Mouse (Mus musculus): ENCODE measurements around the gene Mrps6.
"Not testable (repeated sequence)": the region's sequence is repeated elsewhere in the genome, so short reads cannot be mapped to it uniquely, and the experiment has no call there.

The Mrps6 gene

DNA sequence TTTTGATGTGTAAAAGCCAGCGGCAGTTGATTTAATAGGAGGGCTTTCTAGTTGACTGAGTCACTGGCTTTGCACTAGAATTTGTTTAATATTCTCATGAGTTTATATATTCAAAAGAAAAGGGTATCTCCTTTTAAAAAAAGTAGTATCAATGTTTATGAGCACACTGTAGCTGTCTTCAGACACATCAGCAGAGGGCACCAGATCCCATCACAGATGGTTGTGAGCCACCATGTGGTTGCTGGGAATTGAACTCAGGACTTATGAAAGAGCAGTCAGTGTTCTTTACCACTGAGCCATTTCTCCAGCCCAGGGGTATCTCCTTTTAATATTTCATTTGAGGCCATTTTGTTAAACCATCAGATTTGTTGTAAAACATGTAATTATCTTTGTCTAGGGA is 4.8 kb downstream of the Mrps6 start:
- DNase-seq (ENCODE audit: low spot score) = no peak

- no peak for DNase-seq (ENCODE audit: low spot score)
These were observed 6.7 kb downstream of the Mrps6 start for GRCm38 (mm10) chr16:92064801-92065200.

DNA sequence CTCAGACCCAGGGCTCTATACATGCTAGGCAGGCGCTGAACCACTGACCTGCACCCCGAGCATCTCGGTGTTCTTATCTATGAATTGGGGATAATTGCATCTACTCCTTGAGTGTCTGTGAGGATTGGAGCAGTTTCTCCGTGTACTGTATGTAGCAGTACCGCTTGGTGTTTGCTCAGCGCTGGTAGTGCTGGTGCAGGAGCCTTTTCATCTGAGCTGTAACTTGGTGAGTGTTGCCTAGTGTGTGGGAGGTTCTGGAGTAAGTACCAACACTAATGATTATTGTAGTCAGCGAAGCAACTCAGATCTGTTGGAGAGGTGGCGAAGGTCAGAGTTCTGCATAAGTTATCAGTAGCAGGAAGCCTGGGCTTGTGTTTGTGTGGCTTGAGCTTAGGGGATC is 12.3 kb downstream of the Mrps6 start:
- DNase-seq (ENCODE audit: low spot score) = no peak

DNA sequence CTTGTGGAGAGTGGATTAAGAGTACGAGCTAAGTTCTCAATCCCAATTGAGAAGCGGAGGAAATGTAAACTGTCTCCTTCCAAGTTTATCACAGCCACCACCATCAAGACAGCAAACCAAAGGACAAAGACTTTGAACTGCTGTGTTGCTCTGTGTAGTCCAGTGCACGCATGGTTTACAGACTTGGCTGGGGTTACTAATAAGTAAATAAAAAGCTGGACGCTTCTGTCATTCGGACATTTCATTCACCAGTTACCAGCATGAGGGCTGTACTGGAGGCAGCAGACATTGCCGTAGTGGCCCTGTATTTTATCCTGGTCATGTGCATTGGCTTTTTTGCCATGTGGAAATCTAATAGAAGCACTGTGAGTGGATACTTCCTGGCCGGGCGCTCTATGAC is 18.7 kb downstream of the Mrps6 start:
- no peak for DNase-seq (ENCODE audit: low spot score)

DNA sequence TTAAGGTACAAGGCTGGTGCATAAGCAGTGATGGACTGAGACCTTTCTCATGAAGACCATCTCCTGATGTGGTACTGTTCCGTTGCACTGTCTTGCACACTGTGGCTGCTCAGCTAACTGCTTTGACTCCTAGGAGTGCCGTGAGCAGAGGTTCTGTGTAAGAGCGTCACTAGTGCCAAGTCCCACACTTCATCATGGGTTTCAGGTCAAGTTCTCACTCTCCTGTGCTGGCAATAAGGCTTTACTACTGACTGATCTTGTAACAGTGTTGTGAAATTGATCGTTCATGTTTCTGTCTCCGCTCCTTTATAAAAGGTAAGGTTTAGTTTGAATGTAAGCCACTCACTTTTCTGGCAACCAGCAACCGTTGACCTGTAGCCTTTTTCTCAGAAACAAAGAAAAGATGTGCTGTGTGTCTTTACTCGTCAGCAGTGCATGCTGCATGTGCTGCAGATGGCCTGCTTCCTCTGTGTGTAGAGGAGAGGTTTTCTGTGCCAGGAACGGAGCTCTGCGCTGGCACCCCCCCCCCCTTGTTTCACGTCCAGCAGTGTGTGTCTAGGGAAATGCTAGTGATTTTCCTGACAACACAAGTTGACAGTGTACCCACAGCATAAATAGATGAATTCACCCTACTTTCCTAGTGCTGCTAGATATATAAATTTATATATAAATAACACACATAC is 25.8 kb downstream of the Mrps6 start:
- DNase-seq (ENCODE audit: low spot score) = no peak

DNA sequence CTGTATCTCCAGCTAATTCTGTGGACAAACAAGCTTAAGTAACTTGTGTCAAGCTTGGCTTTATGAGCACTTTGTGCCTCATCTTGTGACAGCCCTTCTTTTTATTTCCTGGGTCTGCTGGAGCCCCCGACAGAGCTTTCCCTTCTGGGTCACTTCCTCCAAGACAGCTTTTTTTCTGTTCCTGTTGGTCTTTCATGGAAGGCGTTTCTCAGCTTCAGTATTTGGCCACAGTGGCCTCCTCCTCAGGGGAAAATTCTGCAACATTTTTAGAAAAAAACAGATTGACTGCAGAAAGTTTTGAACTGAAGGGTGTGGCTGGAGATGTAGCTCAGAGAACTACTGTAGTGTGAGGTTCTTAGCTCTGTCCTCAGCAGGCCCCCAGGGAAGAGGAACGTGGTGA is 31.2 kb downstream of the Mrps6 start:
- DNase-seq (ENCODE audit: low spot score) = no peak

DNA sequence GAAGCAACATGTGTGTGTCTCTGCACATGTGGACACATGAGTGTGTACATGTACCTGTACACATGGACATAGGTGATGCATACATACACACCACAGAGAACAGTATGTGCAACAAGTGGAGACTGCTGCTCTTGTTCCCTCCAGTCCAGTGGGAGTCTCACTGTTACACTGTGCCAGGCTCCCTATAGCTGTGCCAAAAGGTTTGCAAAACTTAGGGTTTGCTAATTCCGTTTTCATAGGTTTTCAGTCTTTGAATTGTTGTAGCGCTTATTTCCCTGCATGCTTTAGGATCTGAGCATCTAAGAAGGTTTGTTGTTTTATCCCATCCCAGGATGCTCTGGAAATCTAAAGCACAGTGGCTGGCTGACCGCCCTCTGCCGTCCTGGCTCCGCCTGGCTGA is 33.8 kb downstream of the Mrps6 start:
- no peak for DNase-seq (ENCODE audit: low spot score)

GRCm38 (mm10) chr16:92098351-92099051 is 40.4 kb downstream of the Mrps6 start:
- DNase-seq (ENCODE audit: low spot score) = no peak

GRCm38 (mm10) chr16:92099598-92099997 is 41.5 kb downstream of the Mrps6 start:
- DNase-seq (ENCODE audit: low spot score) = no peak

DNA sequence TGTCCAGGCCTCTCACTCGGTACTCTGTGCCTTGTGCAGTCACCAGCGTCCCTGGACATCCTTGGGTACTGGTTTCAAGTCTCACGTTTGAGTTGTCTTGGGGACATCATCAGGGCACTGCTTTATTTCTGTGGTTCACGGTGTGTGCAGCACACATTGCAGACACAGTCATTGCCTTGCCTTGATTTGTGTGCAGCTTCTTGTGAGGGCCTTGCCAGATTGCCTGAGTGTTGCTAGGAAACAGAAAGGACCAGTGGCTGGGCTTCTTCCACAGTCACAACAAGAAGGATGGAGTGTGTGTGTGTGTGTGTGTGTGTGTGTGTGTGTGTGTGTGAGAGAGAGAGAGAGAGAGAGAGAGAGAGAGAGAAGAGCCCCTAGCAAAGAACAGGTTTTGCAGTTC is 42.0 kb downstream of the Mrps6 start:
- no peak for DNase-seq (ENCODE audit: low spot score)

DNA sequence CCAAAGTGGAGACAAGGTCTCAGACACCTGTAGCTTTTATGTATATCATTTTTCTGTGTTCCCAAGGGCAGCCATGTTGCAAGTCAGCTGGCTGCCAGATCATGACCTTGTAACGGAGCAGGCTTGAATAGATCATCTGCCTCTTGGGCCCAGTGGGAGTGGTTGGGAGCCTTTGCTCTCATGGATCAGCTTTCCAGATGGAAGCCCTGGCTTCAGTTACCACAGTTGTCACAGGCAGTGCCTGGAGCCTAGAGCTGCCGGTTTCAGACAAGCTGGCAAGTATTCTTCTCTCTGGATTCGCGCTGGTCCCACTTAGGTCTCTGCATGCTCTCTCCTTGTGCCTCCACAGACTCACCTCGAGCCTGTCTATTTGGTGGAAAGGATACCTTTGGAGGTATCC is 44.0 kb downstream of the Mrps6 start:
- no peak for DNase-seq (ENCODE audit: low spot score)

GRCm38 (mm10) chr16:92102931-92103330 is 44.9 kb downstream of the Mrps6 start:
- DNase-seq (ENCODE audit: low spot score) = not testable (repeated sequence)

- no peak for DNase-seq (ENCODE audit: low spot score)
These were observed 45.7 kb downstream of the Mrps6 start for GRCm38 (mm10) chr16:92103572-92104331.

DNA sequence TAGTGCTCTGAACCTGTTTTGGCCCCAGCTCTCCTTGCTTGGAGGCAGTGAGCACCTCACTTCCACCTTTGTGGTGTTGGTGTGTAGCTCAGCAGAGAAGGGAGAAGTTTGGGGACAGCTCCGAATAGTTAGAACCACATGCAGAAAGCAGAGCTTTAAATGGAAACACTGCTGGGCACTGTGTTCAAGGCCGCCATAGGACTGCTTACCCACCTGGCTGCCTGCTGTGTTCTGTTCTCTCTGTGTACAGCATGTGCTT is 46.2 kb downstream of the Mrps6 start:
- no peak for DNase-seq (ENCODE audit: low spot score)

GRCm38 (mm10) chr16:92104951-92105350 is 46.9 kb downstream of the Mrps6 start:
- no peak for DNase-seq (ENCODE audit: low spot score)

DNA sequence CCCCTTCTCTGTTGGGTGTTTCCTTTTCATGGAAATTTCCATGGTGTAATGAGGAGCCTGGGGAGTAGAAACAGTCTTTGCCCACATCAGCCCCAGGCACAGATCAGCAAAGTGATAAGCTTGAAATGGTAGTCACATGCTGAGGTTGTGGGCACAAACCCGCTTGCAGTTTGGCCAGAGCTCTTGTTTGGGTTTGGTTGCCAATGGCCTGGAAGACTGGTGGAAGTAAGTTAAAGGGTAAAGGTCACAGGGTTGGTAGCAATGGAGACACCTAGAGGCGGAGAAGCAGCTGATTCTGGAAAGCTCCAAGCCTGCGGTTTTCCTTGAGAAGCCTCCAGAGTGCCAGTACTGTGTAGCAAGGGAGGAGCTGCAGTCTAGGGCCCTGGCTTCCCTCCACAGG is 47.6 kb downstream of the Mrps6 start:
- no peak for DNase-seq (ENCODE audit: low spot score)

DNA sequence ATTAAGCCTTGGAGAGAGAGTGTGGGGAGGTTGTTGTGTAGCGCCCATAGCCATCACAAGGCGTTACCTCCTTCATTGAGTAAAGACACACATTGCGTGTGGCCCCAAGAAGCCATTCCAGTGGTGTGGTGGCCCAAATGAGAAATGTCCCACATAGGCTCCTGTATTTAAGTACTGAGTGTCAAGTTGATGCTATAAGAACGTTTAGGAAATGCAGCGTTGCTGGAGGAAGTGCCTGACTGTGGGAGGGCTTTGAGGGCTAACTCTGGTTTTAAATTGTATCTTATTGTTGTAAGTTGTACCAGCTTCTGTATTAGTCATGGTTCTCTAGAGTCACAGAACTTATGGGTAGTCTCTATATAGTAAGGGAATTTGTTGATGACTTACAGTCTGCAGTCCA is 49.3 kb downstream of the Mrps6 start:
- DNase-seq (ENCODE audit: low spot score) = no peak

DNA sequence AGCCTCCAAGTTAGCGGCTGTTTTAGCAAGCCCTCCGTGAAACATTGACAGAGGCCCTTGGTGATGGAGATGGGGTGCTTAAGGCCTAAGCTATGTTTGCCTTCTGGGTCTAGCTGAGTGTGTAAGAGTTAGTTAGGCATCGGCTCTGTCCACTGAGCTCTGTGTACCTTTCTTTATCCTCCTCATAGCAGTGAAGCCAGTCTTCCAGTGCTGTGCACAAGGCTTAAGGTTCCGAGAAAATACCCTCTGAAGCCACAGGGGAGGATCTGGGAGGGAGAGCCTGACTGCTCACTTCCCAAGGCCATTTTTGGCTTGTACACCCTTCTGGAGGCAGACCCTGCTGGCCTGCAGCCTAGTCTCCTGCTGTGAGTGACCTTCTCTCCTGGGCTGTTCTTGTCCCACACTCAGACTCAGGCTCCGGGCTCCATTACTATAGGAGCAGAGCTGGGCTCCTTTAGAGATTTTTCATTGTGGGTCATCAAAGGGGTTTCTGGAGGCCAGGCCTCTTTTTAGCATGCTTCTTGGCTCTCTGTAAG is 56.7 kb downstream of the Mrps6 start:
- DNase-seq (ENCODE audit: low spot score) = no peak

- DNase-seq (ENCODE audit: low spot score) = no peak
These were observed 57.7 kb downstream of the Mrps6 start for GRCm38 (mm10) chr16:92115611-92116421.

GRCm38 (mm10) chr16:92117337-92118209 is 59.5 kb downstream of the Mrps6 start:
- DNase-seq (ENCODE audit: low spot score) = no peak

DNA sequence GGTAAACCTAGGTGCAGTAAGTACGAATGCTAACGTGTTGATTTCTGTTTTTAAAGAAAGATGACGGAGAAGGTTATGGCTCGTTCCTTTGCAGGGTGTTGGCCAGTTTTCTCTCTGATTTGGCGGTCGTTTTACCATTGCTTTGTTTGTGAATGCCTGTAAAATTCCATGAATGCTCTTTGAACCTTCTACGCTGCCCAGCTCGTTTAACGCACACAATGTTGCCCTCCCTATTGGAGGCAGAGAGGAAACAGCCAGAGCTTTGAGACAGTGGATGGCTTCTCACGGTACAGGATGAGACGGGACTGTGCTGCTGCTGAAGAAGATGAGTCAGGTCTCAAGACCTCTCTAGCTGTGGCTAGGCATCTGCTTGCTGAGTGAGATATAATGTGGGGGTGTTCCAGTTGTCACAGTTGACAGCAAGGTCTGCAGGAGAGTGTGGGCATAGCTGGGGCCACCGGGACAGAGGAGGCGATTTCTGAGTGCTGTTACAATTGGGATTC is 61.0 kb downstream of the Mrps6 start:
- no peak for DNase-seq (ENCODE audit: low spot score)

Data from urinary bladder, postnatal 10 days (tissue).